Mouse (Mus musculus) limb, embryonic 14.5 days (tissue): ENCODE measurements around the gene Pde1b. TPM values are rescaled to one million over a fixed set of nuclear protein-coding genes. Genes with fewer than 3 reads are reported as not detected.

Experiments
- ATAC-seq: fragments of 200-750 bp; cut with Nextera tagmentation; 2 replicates; pipeline ENCODE4 v1.8.0; 2017; ENCODE audit warnings: low read depth, moderate number of reproducible peaks, moderate TSS enrichment; ENCODE audit not compliant: low FRiP score
- DNase-seq: peaks from one replicate; pipeline ENCODE4 v3.0.0-alpha.2; 2015; ENCODE audit warnings: low spot score
- H3K27ac ChIP-seq: fragments of 300-500 bp; sonication (generic); replicated peaks from 2 replicates; pipeline ENCODE4 v1.5.1; 2014; ENCODE audit warnings: low read depth, mild to moderate bottlenecking, low read length, moderate library complexity, mixed read lengths
- H3K27me3 ChIP-seq: fragments of 300-500 bp; sonication (generic); 2 replicates; pipeline ENCODE4 v1.6.1; 2014; ENCODE audit warnings: low read length, mixed read lengths; ENCODE audit not compliant: control insufficient read depth, insufficient read depth
- H3K36me3 ChIP-seq: fragments of 300-500 bp; sonication (generic); 2 replicates; pipeline ENCODE4 v1.6.1; 2014; ENCODE audit warnings: mild to moderate bottlenecking, low read length, moderate library complexity, mixed read lengths; ENCODE audit not compliant: control insufficient read depth, insufficient read depth
- H3K4me1 ChIP-seq: fragments of 300-500 bp; sonication (generic); 2 replicates; pipeline ENCODE4 v1.6.1; 2014; ENCODE audit warnings: antibody characterized with exemption, low read length, mixed read lengths; ENCODE audit not compliant: control insufficient read depth, insufficient read depth
- H3K4me2 ChIP-seq: fragments of 300-500 bp; sonication (generic); replicated peaks from 2 replicates; pipeline ENCODE4 v1.6.1; 2014; ENCODE audit warnings: low read depth, mild to moderate bottlenecking, low read length, moderate library complexity; ENCODE audit not compliant: severe bottlenecking
- H3K4me3 ChIP-seq: fragments of 300-500 bp; sonication (generic); replicated peaks from 2 replicates; pipeline ENCODE4 v1.5.1; 2014; ENCODE audit warnings: low read length
- H3K9ac ChIP-seq: fragments of 300-500 bp; sonication (generic); 2 replicates; pipeline ENCODE4 v1.6.1; 2014; ENCODE audit warnings: mild to moderate bottlenecking, low read depth, low read length, moderate library complexity; ENCODE audit not compliant: severe bottlenecking
- H3K9me3 ChIP-seq: fragments of 300-500 bp; sonication (generic); 2 replicates; pipeline ENCODE4 v1.6.1; 2016; ENCODE audit warnings: low read length; ENCODE audit not compliant: control insufficient read depth
- POLR2A ChIP-seq: fragments of 200-500 bp; IDR thresholded peaks from 2 replicates; pipeline ENCODE4 v1.8.0; 2012; ENCODE audit warnings: inconsistent platforms, mild to moderate bottlenecking, moderate library complexity, borderline replicate concordance; ENCODE audit not compliant: insufficient read depth, insufficient read length; ENCODE audit errors: extremely low read depth
- WGBS: fragments of 180-500 bp; shearing (Covaris S2); extraction: QIAGEN DNeasy Blood & Tissue Kit; methylation state at CpG from one replicate; pipeline ENCODE4 v1.1.7; 2014; 5-methylcytosine and 5-hydroxymethylcytosine counted together
- polyA plus RNA-seq, 2 experiments: library from polyadenylated mRNA; depleted of rRNA in 1 of 2; stranded (reverse) in 1 of 2; unstranded in 1 of 2; fragments of >200 nt; fragmentation: Nextera tagmentation in 1 of 2; extraction: Ambion mirVana in 1 of 2; gene quantifications; 2 replicates each; pipeline versions ENCODE4 v1.2.1 to v1.2.3; 2012 to 2014

Pde1b gene
- polyA plus RNA-seq, 2 experiments, result 4.4 to 6.9 TPM

DNA sequence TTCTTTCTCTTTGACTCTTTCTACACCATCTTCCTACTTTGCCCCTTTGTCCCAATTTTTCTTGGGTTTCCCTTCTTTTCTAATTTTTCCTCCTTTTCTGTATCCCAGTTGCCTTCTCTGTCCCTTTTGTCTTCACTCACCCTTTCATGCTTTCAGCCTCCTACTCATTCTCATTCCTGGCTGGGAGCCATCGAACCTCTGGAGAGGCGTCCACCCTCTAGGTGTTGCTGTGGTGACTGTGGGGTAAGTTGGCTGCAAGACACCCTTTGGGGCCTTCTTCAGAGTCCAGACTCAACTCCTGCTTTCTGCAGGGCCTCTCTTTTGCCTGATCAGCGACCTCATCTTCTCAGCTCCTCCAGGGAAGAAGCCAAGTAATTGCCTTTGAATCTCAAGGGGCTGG, 6.5 kb downstream of the Pde1b start:
- Histone ChIP-seq H3K4me1 (peaks cover 10% of the 10 kb centered on the region), H3K9ac (no peak overlapping the region), H3K4me3 (no peak overlapping the region), H3K27ac (no peak overlapping the region), H3K4me2 (no peak overlapping the region), H3K9me3 (no peaks in the 10 kb centered on the region), H3K27me3 (peaks cover 8% of the 10 kb centered on the region), H3K36me3 (no peaks in the 10 kb centered on the region)
- ATAC-seq, result no peak
- WGBS, result 58% methylated on average over 3 of the region's 3 CpGs
- TF ChIP-seq POLR2A, result no peak
- no peak for DNase-seq

DNA sequence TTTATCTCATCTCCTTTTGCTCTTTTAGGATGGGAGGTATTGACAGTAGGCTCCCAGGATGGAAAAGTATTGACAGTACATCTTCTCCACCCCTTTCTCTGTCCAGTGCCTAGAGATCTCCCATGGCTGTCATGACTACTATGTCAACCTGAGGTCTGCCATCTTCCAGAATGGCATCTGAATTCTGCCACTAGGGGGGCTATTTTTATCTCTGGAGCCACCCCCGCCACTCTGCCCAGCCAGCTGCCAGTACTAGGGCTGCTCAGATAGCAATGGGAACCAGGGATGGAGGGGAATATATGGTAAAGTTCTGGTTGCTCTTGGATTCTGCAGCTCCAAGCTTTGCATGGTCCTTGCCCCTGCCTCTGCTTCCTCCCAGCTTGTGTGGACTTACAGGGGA, 8.8 kb downstream of the Pde1b start:
- 52% methylated on average over 1 of the region's 1 CpGs for WGBS

DNA sequence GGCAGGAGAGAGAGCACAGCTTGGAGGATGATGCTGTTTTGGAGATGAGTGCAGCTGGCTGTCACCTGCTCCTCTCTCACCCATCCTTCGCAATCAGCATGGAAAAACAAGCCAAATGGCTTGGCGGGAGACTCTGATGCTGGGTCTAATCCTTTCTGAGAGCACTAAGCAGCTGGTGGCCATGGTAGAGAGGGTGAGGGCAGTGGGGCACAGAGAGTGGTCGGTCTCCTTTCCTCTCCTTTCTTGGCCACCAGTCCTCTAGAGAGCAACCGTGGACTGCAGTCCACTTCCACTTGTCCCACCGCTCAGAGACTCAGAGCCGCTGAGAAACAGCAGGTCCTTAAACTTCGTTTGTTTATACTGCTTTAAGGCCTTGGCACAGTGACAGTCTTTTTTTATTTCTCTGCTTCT, 10.8 kb downstream of the Pde1b start:
- peak; percentile 17; the same call in 1 of the 2 replicates for ATAC-seq
- Histone ChIP-seq H3K27ac (no peak overlapping the region), H3K4me3 (peak overlapping the region; percentile 23), H3K4me1 (peaks cover 13% of the 10 kb centered on the region), H3K9ac (peak overlapping the region; percentile 14; the same call in 1 of the 2 replicates), H3K9me3 (no peaks in the 10 kb centered on the region), H3K27me3 (no peaks in the 10 kb centered on the region), H3K36me3 (no peaks in the 10 kb centered on the region), H3K4me2 (peak overlapping the region; percentile 52)
- no peak for DNase-seq
- no peak for TF ChIP-seq POLR2A
- WGBS, result 4% methylated on average over 7 of the region's 7 CpGs

More for the DNA sequence above, 8.8 kb downstream of the Pde1b start:
- Histone ChIP-seq H3K27me3 (no peaks in the 10 kb centered on the region), H3K9ac (no peak overlapping the region), H3K4me1 (peaks cover 11% of the 10 kb centered on the region), H3K4me2 (no peak overlapping the region), H3K4me3 (no peak overlapping the region), H3K27ac (no peak overlapping the region), H3K9me3 (no peaks in the 10 kb centered on the region), H3K36me3 (no peaks in the 10 kb centered on the region)
- DNase-seq, result no peak
- no peak for TF ChIP-seq POLR2A
- ATAC-seq, result no peak

DNA sequence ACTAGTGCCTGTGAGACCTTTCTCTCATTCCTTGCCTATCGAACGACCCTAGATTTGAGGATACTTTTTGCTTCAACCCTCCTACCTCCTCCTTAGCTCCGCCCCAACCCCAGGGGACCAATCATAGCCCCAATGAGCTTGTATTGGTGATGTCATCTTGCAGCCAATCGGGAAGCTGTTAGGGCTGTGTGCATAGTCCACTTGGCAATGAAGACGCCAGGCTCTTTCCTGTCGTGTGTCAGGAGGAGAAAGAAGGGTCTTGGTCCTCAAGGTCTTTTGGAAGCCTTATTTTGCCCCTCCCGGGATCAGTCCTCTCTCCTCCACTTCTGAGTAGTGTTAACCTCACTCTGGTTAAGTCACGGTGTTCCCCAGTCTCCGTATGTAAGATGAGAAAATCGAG, 11.3 kb downstream of the Pde1b start:
- peak; percentile 54; the same call in 1 of the 2 replicates for TF ChIP-seq POLR2A

DNA sequence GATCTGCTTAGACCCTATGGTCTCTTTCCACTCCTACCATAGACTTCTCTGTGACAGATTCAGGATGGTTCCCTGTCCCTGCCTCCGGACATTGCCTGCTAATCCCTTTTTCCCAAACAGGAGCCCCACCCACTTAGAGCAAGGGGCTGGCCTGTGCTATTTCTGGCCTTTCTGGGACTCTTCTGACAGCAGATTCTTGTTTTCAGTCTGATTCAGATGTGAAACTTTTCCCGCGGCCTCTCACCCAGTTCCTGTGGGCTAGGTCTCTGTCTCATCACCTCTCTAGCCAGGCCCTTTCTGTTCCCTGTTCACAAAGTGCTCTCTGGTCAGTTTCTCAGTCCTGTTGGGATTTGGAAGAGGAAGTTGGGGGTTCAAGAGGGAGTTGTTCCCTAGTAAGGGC, 12.1 kb downstream of the Pde1b start:
- H3K27ac ChIP-seq, result no peak overlapping the region
- no peak overlapping the region; the same call in 1 of the 2 replicates for H3K4me2 ChIP-seq

More for the DNA sequence above, 11.3 kb downstream of the Pde1b start:
- H3K4me3 ChIP-seq, result peak overlapping the region; percentile 23
- ATAC-seq, result peak; percentile 87
- no peaks in the 10 kb centered on the region for H3K27me3 ChIP-seq
- H3K9me3 ChIP-seq, result no peaks in the 10 kb centered on the region
- H3K4me1 ChIP-seq, result peaks cover 18% of the 10 kb centered on the region
- peak overlapping the region; percentile 52 for H3K4me2 ChIP-seq
- peak overlapping the region; percentile 1; the same call in 1 of the 2 replicates for H3K9ac ChIP-seq
- H3K36me3 ChIP-seq, result no peaks in the 10 kb centered on the region
- WGBS, result under 1% methylated on average over 10 of the region's 10 CpGs
- DNase-seq, result peak; percentile 87
- no peak overlapping the region for H3K27ac ChIP-seq

More for the DNA sequence above, 12.1 kb downstream of the Pde1b start:
- 38% methylated on average over 3 of the region's 3 CpGs for WGBS
- Histone ChIP-seq H3K9me3 (no peaks in the 10 kb centered on the region), H3K27me3 (no peaks in the 10 kb centered on the region), H3K4me1 (peaks cover 23% of the 10 kb centered on the region), H3K9ac (peak overlapping the region; percentile 1; the same call in 1 of the 2 replicates), H3K4me3 (no peak overlapping the region), H3K36me3 (no peaks in the 10 kb centered on the region)
- no peak for DNase-seq
- TF ChIP-seq POLR2A, result no peak
- ATAC-seq, result no peak
